8 mouse cellular contexts compared by ENCODE assay signal in genomic region chr10:58393026-58394014, GRCm38 (mm10). TPM values are rescaled to one million over a fixed set of nuclear protein-coding genes. Genes with fewer than 3 reads are reported as not detected.
A peak's percentile ranks its signal among the peaks of the same experiment; 100 is the strongest.
DNase-seq lines count a peak whose midpoint lies in the region; ATAC-seq and TF ChIP-seq lines count a peak whose summit lies in the region.

No protein-coding gene starts in this region.

- H3K27me3 ChIP-seq in liver, embryonic 11.5 days (replicated peaks; ENCODE audit: control insufficient read depth, insufficient read depth, low read length), result no peaks in the 10 kb centered on the region
- no peaks in the 10 kb centered on the region for H3K27me3 ChIP-seq in hindbrain, embryonic 12.5 days

- peak; percentile 84 for ATAC-seq in liver, embryonic 11.5 days (replicated peaks; ENCODE audit: low FRiP score)
- no peak for ATAC-seq in hindbrain, embryonic 12.5 days (ENCODE audit: low FRiP score)

- TF ChIP-seq CTCF in left cerebral cortex, adult 2 months (IDR thresholded peaks at IDR 0.05), result no peak

- peak overlapping the region; percentile 43 for H3K4me2 ChIP-seq in liver, embryonic 11.5 days
- no peak overlapping the region for H3K4me2 ChIP-seq in hindbrain, embryonic 12.5 days (replicated peaks)

- H3K4me3 ChIP-seq in left cerebral cortex, adult 2 months, result no peak overlapping the region
- H3K4me3 ChIP-seq in brown adipose tissue, adult 24 weeks (ENCODE audit: insufficient read depth, low read depth, low read length), result 0 out of 2 replicates have a peak overlapping the region, but pooled peaks have one; percentile 9
- H3K4me3 ChIP-seq in liver, embryonic 11.5 days (ENCODE audit: low read depth, low read length), result no peak overlapping the region
- H3K4me3 ChIP-seq in hindbrain, embryonic 12.5 days, result no peak overlapping the region

- H3K9me3 ChIP-seq in liver, embryonic 11.5 days (ENCODE audit: control insufficient read depth, low read length), result no peaks in the 10 kb centered on the region
- H3K9me3 ChIP-seq in hindbrain, embryonic 12.5 days (replicated peaks), result no peaks in the 10 kb centered on the region

- 48% methylated on average over 7 of the region's 7 CpGs for WGBS in liver, embryonic 11.5 days
- WGBS in hindbrain, embryonic 12.5 days, result 89% methylated on average over 7 of the region's 7 CpGs

- no peak overlapping the region for H3K9ac ChIP-seq in liver, embryonic 11.5 days (ENCODE audit: low read depth, low read length)
- no peak overlapping the region for H3K9ac ChIP-seq in hindbrain, embryonic 12.5 days

- no peak for DNase-seq in left cerebral cortex, adult 2 months (ENCODE audit: extremely low spot score in 1 of 2, low spot score in 2 of 2)
- no peak for DNase-seq in left cerebral cortex, adult 9 months (ENCODE audit: low spot score in 2 of 2)
- DNase-seq in liver, embryonic 11.5 days (ENCODE audit: low spot score), result no peak
- peak; percentile 13 to 43 for DNase-seq in natural killer cell, adult 2 months (ENCODE audit: low spot score in 2 of 2)
- DNase-seq in thymus, postnatal 14 days, result no peak
- no peak for DNase-seq in left cerebral cortex, postnatal 14 days (ENCODE audit: low spot score in 2 of 2)

- H3K4me1 ChIP-seq in brown adipose tissue, adult 24 weeks (ENCODE audit: control insufficient read depth, insufficient read depth, insufficient read length, low read length), result peaks cover 17% of the 10 kb centered on the region
- H3K4me1 ChIP-seq in liver, embryonic 11.5 days (replicated peaks; ENCODE audit: control insufficient read depth, insufficient read depth, low read length), result peaks cover 30% of the 10 kb centered on the region
- H3K4me1 ChIP-seq in hindbrain, embryonic 12.5 days, result no peaks in the 10 kb centered on the region; the same call in 1 of the 2 replicates

- H3K27ac ChIP-seq in left cerebral cortex, adult 2 months, result peak overlapping the region; percentile 65
- H3K27ac ChIP-seq in brown adipose tissue, adult 24 weeks (replicated peaks; ENCODE audit: low read depth, low read length), result peak overlapping the region; percentile 82
- H3K27ac ChIP-seq in liver, embryonic 11.5 days (ENCODE audit: low read depth, low read length), result peak overlapping the region; percentile 58
- no peak overlapping the region for H3K27ac ChIP-seq in hindbrain, embryonic 12.5 days

- no peaks in the 10 kb centered on the region for H3K36me3 ChIP-seq in liver, embryonic 11.5 days (ENCODE audit: control insufficient read depth, insufficient read depth, low read length)
- no peaks in the 10 kb centered on the region for H3K36me3 ChIP-seq in hindbrain, embryonic 12.5 days

- intact Hi-C loops in left cerebral cortex, adult 2 months (cut with DNase I), result no loop called here
- intact Hi-C loops in left cerebral cortex, postnatal 14 days (cut with DNase I), result loop anchor here (5.0 kb wide), 1 partner anchor 54 kb away; the partner anchor contains the start of gene Ranbp2

RNA-seq across cellular contexts. Expression of gene Ranbp2, which starts 53.4 kb away (rescaled TPM):
- 10 to 100 TPM; 92.3 to 96.3 TPM for total RNA-seq in left cerebral cortex, adult 2 months (2021)
- polyA plus RNA-seq in brown adipose tissue, adult 24 weeks (2012; ENCODE audit: insufficient read depth, insufficient read length, missing spikeins), result 20.1 and 23.1 TPM in 2 replicates
- polyA plus RNA-seq in liver, embryonic 11.5 days (2014; fragmentation: Nextera tagmentation; extraction: Ambion mirVana), result 38.1 and 38.5 TPM in 2 replicates
- 30.5 and 31.6 TPM in 2 replicates for polyA plus RNA-seq in hindbrain, embryonic 12.5 days (2016; fragmentation: Nextera tagmentation; extraction: Ambion mirVana)
- 10 to 100 TPM; 78.5 to 82.9 TPM for total RNA-seq in left cerebral cortex, postnatal 14 days (2021)

Comparison
In these comparisons a context has a peak if more than half of its experiments do, and no peak if none do; other contexts are left out.
1. DNase-seq: peak in natural killer cell, adult 2 months (2 of 2); none in left cerebral cortex, adult 2 months (0 of 2), left cerebral cortex, adult 9 months (0 of 2), liver, embryonic 11.5 days (single experiment), thymus, postnatal 14 days (single experiment) and left cerebral cortex, postnatal 14 days (0 of 2).